In the genomic region with DNA sequence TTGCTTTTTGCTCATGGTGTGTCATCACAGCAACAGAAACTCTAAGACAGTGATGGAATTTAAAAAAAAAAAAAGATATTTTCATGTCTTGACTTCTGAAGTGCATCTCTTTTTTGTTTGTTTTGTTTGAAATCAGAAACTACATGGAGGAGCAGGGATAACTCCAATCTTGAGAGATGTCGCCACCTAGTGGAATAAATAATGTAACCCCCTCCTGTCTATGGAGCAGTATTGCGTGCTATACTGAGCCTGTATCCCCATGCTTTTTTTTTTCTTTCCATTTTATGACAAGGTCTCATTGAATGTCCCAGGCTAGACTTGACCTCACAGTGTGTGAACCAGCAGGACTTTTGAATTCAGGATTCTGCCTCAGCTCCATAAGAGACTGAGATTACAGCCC, we compare ENCODE assay signal across 8 mouse cellular contexts. TPM values are rescaled to one million over a fixed set of nuclear protein-coding genes. Genes with fewer than 3 reads are reported as not detected.
DNase-seq lines count a peak whose midpoint lies in the region; ATAC-seq and TF ChIP-seq lines count a peak whose summit lies in the region.

No protein-coding gene starts in this region.

- intact Hi-C loops in heart, postnatal 10 days (cut with DNase I) = loop anchor here (1.0 to 5.0 kb wide), 2 partner anchors 55 to 170 kb away; a partner anchor contains a TSS
- intact Hi-C loops in left cerebral cortex, postnatal 14 days (cut with DNase I) = loop anchor here (1.0 kb wide), 1 partner anchor 56 kb away; no protein-coding TSS in a partner anchor

- peak; percentile 79 for ATAC-seq in cerebellum, adult (ENCODE audit: insufficient number of reproducible peaks, low FRiP score, low TSS enrichment)

- H3K4me1 ChIP-seq in cerebellum, adult 2 months (ENCODE audit: control insufficient read depth, insufficient read depth, low read length) = no peaks in the 10 kb centered on the region

- peak; percentile 43; the same call in 1 of the 2 replicates for TF ChIP-seq CTCF in cerebellum, adult 2 months (IDR thresholded peaks at IDR 0.05; ENCODE audit: borderline replicate concordance, insufficient read depth, low read depth, low read length)

- no peak overlapping the region for H3K4me3 ChIP-seq in cerebellum, adult 2 months (replicated peaks; ENCODE audit: insufficient read depth, low read depth, low read length)

- H3K27ac ChIP-seq in cerebellum, adult 2 months (ENCODE audit: insufficient read depth, low read length) = no peak overlapping the region

- no peaks in the 10 kb centered on the region for H3K27me3 ChIP-seq in cerebellum, adult 2 months (ENCODE audit: control insufficient read depth, insufficient read depth, low read length)

- 17% methylated on average over 2 of the region's 2 CpGs for WGBS in cerebellum, adult 2 months

- TF ChIP-seq POLR2A in cerebellum, adult 2 months (IDR thresholded peaks at IDR 0.05; ENCODE audit: borderline replicate concordance, insufficient read depth, low read length) = no peak

- no peak for DNase-seq in cerebellum, adult 11-12 months
- DNase-seq in right cerebral cortex, adult 18-20 months = peak; percentile 42
- no peak for DNase-seq in right cerebral cortex, postnatal 14 days
- peak in 1 of 2 experiments; percentile 51 for DNase-seq in cerebellum, adult 2 months
- peak; percentile 69 to 78 for DNase-seq in heart, postnatal 10 days
- peak; percentile 70 to 83 for DNase-seq in left cerebral cortex, postnatal 14 days (ENCODE audit: low spot score in 2 of 2)
- DNase-seq in retina, adult 2 months (ENCODE audit: low read depth, low spot score) = peak; percentile 22

RNA-seq across cellular contexts. Expression of a gene that starts 54.5 kb away (rescaled TPM):
- polyA plus RNA-seq in cerebellum, adult 2 months (2012; rRNA removed) = 51.5 and 55.8 TPM in 2 replicates
- total RNA-seq in heart, postnatal 10 days (2021) = 100 to 1,000 TPM; 167 TPM
- 100 to 1,000 TPM; 119 to 121 TPM for total RNA-seq in left cerebral cortex, postnatal 14 days (2021)

Comparison
In these comparisons a context has a peak if more than half of its experiments do, and no peak if none do; other contexts are left out.
1. DNase-seq: peak in right cerebral cortex, adult 18-20 months (single experiment), heart, postnatal 10 days (2 of 2), left cerebral cortex, postnatal 14 days (2 of 2) and retina, adult 2 months (single experiment); none in cerebellum, adult 11-12 months (single experiment) and right cerebral cortex, postnatal 14 days (single experiment).